Mouse (Mus musculus) brain, adult 10 weeks (tissue): ENCODE data around the gene Vmn1r66. TPM values are rescaled to one million over a fixed set of nuclear protein-coding genes. Genes with fewer than 3 reads are reported as not detected.

Experiments
- polyA plus RNA-seq: library from polyadenylated mRNA; stranded (reverse); fragments of 350-450 nt; fragmentation: Illumina TruSeq; extraction: RNeasy Lipid Tissue Mini Kit (QIAGEN cat#74804); gene quantifications from one replicate; pipeline ENCODE4 v1.2.3, GENCODE M21; 2015; ENCODE audit warnings: low read depth, low replicate concordance

Gene Vmn1r66
- not detected for polyA plus RNA-seq

DNA sequence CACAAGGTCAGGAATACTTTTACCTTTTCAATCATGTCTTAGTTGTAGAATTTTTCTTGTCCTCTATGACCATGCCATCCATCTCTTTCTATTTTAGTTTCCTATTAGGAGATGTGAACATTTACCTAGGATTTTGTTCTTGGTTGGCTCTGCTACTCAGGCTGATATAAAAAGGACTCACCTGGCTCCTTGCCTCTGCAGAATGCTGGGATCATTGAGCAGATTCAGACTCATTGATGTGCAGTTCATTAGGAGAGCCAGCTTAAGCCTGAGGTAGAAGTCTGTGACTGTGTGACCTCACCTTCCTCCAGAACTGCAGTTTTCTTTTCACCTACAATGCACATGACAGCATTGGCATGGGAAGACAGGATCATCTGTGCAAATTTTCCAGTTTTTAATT lies at the start of gene Vmn1r66:
Vmn1r66 (minus strand) TSS at position 101 of the 400 bp plus-strand sequence.

Other genes with a start within 250 kb of the Vmn1r66 start
- gene Vmn2r50, start 224.7 kb downstream of the Vmn1r66 start, polyA plus RNA-seq = not detected
- not detected for gene Vmn2r51, start 172.3 kb downstream of the Vmn1r66 start, polyA plus RNA-seq
- gene Vmn2r52, start 101.4 kb downstream of the Vmn1r66 start, polyA plus RNA-seq = not detected
- not detected for gene Vmn1r67, start 165.3 kb upstream of the Vmn1r66 start, polyA plus RNA-seq
- 11.2 TPM for gene Zik1, start 217.4 kb upstream of the Vmn1r66 start, polyA plus RNA-seq